Mouse (Mus musculus) small intestine, adult 2 months (tissue): ENCODE measurements at regions not wholly inside any gene's neighbourhood (a gene's known extent, or its start where the extent isn't known, plus 50 kb on each side); places are given as distances from the start of the nearest gene placed in this dataset.

Source experiments
- CTCF ChIP-seq: fragments of 200-500 bp; IDR thresholded peaks from 2 replicates; pipeline ENCODE4 v1.5.1; 2012; ENCODE audit warnings: low read depth, mild to moderate bottlenecking, control low read depth, inconsistent platforms, low read length, moderate library complexity, mixed read lengths; ENCODE audit not compliant: insufficient replicate concordance, insufficient read length; ENCODE audit errors: extremely low read depth
- POLR2A ChIP-seq: fragments of 200-500 bp; IDR thresholded peaks from 2 replicates; pipeline ENCODE4 v1.6.1; 2012; ENCODE audit warnings: low read depth, mild to moderate bottlenecking, control low read depth, inconsistent platforms, low read length, moderate library complexity

DNA sequence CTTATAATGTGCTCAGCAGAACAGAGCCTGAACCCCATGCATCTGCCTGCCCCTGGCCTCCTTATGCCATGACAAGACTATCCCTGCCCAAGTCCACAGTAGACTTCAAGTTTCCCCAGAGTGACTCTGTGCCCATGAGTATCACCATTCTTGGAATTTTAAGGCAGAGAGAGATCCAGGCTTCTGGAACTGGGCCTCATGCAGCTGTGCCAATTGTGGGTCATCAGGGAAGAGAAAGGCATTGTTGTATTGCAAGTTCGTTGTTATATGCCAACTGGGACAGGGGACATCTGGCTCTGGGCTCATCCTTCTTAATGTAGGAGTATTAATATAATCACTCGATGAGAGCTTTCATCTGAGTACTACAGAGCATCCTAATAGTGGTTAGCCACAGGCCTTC, 312.1 kb downstream of the Cxcl12 start:
- TF ChIP-seq POLR2A (no peak), CTCF (no peak)
